Mouse (Mus musculus) hindbrain, embryonic 15.5 days (tissue): ENCODE results near the gene 4930519G04Rik. TPM values are rescaled to one million over a fixed set of nuclear protein-coding genes. Genes with fewer than 3 reads are reported as not detected.
"Not testable (repeated sequence)": the region's sequence is repeated elsewhere in the genome, so short reads cannot be mapped to it uniquely, and the experiment has no call there.

Source experiments
- ATAC-seq: fragments of 200-750 bp; cut with Nextera tagmentation; 2 replicates; pipeline ENCODE4 v1.8.0; 2017; ENCODE audit warnings: low read depth, moderate number of reproducible peaks, moderate TSS enrichment; ENCODE audit not compliant: low FRiP score
- H3K27ac ChIP-seq: fragments of 300-500 bp; sonication (generic); replicated peaks from 2 replicates; pipeline ENCODE4 v1.5.1; 2015; ENCODE audit warnings: mild to moderate bottlenecking, inconsistent platforms
- H3K27me3 ChIP-seq: fragments of 300-500 bp; sonication (generic); 2 replicates; pipeline ENCODE4 v1.6.1; 2015; ENCODE audit warnings: control low read depth, inconsistent platforms
- H3K36me3 ChIP-seq: fragments of 300-500 bp; sonication (generic); 2 replicates; pipeline ENCODE4 v1.6.1; 2015; ENCODE audit warnings: control low read depth, inconsistent platforms
- H3K4me1 ChIP-seq: fragments of 300-500 bp; sonication (generic); replicated peaks from 2 replicates; pipeline ENCODE4 v1.6.1; 2015; ENCODE audit warnings: control low read depth, inconsistent platforms
- H3K4me2 ChIP-seq: fragments of 300-500 bp; sonication (generic); 2 replicates; pipeline ENCODE4 v1.6.1; 2015; ENCODE audit warnings: moderate library complexity, mild to moderate bottlenecking, inconsistent platforms
- H3K4me3 ChIP-seq: fragments of 300-500 bp; sonication (generic); 2 replicates; pipeline ENCODE4 v1.5.1; 2015; ENCODE audit warnings: mild to moderate bottlenecking, inconsistent platforms
- H3K9ac ChIP-seq: fragments of 300-500 bp; sonication (generic); 2 replicates; pipeline ENCODE4 v1.6.1; 2015; ENCODE audit warnings: inconsistent platforms
- H3K9me3 ChIP-seq: fragments of 300-500 bp; sonication (generic); 2 replicates; pipeline ENCODE4 v1.6.1; 2016; ENCODE audit warnings: control low read depth, inconsistent platforms
- WGBS: fragments of 180-500 bp; shearing (Covaris S2); methylation state at CpG from one replicate; pipeline ENCODE4 v1.1.7; 2015; 5-methylcytosine and 5-hydroxymethylcytosine counted together
- polyA plus RNA-seq: library from polyadenylated mRNA; unstranded; fragments of >200 nt; fragmentation: Nextera tagmentation; extraction: Ambion mirVana; gene quantifications from 2 replicates; pipeline ENCODE4 v1.2.1, GENCODE M21; 2015

4930519G04Rik gene
- polyA plus RNA-seq: not detected in 2 replicates

- not testable (repeated sequence) for H3K4me2 ChIP-seq, H3K27me3 ChIP-seq, ATAC-seq, H3K9ac ChIP-seq, H3K36me3 ChIP-seq, H3K4me3 ChIP-seq, H3K9me3 ChIP-seq, H3K4me1 ChIP-seq, H3K27ac ChIP-seq
- 90% methylated on average over 3 of the region's 5 CpGs for WGBS
Measured at GRCm38 (mm10) chr5:114853364-114853763, at the start of gene 4930519G04Rik. 4930519G04Rik (plus strand) TSS chr5:114853664.

DNA sequence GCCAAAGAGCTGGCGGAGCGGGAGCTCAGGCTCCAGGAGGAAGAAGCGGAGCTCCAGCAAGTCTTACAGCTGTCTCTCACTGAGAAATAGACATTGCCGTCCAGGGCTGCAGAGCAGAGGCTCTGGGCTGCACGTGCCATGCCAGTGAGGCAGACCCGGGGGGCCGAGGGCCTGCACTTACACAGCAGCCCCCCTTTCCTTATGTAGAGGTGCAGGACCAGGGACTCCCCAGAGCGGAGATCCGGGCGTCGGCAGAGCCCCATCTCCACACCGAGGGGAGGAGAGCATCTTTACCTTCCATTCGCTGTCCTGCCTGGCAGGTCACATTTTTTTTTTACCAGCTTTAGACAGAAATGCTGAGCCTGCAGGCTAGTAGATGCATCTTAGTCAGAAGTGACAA is 49.1 kb upstream of the 4930519G04Rik start:
- Histone ChIP-seq H3K27me3 (no peaks in the 10 kb centered on the region), H3K36me3 (peaks cover 70% of the 10 kb centered on the region), H3K4me3 (no peak overlapping the region), H3K9ac (no peak overlapping the region), H3K4me2 (no peak overlapping the region), H3K9me3 (no peaks in the 10 kb centered on the region), H3K4me1 (peaks cover 9% of the 10 kb centered on the region; the same call in 1 of the 2 replicates), H3K27ac (peak overlapping the region; percentile 25; the same call in 1 of the 2 replicates)
- 78% methylated on average over 13 of the region's 13 CpGs for WGBS
- no peak for ATAC-seq

DNA sequence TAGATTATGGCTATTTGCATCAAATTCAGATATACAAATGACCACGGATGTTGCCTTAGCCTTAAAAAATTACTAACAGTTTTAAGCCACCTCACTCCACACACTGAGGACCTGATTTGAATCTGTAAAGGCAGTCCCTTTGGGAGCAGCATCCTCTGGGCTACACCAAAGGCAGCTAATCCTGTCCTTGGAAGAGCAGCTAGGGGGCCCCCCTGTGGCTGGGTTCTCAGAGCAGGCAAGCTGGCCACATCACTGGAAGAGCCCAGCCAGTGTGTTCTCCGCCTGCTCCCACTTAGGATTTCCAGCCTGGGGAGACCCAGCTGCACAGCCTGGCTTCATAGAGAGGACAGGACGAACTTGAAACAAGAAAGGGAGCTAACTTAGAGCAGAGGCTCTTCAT is 48.5 kb upstream of the 4930519G04Rik start:
- no peak overlapping the region for H3K4me2 ChIP-seq
- ATAC-seq: no peak
- H3K36me3 ChIP-seq: peaks cover 69% of the 10 kb centered on the region
- H3K9ac ChIP-seq: no peak overlapping the region
- no peak overlapping the region for H3K4me3 ChIP-seq
- WGBS: 35% methylated on average over 3 of the region's 3 CpGs
- peaks cover 15% of the 10 kb centered on the region; the same call in 1 of the 2 replicates for H3K4me1 ChIP-seq
- no peak overlapping the region for H3K27ac ChIP-seq
- H3K9me3 ChIP-seq: no peaks in the 10 kb centered on the region
- H3K27me3 ChIP-seq: no peaks in the 10 kb centered on the region

DNA sequence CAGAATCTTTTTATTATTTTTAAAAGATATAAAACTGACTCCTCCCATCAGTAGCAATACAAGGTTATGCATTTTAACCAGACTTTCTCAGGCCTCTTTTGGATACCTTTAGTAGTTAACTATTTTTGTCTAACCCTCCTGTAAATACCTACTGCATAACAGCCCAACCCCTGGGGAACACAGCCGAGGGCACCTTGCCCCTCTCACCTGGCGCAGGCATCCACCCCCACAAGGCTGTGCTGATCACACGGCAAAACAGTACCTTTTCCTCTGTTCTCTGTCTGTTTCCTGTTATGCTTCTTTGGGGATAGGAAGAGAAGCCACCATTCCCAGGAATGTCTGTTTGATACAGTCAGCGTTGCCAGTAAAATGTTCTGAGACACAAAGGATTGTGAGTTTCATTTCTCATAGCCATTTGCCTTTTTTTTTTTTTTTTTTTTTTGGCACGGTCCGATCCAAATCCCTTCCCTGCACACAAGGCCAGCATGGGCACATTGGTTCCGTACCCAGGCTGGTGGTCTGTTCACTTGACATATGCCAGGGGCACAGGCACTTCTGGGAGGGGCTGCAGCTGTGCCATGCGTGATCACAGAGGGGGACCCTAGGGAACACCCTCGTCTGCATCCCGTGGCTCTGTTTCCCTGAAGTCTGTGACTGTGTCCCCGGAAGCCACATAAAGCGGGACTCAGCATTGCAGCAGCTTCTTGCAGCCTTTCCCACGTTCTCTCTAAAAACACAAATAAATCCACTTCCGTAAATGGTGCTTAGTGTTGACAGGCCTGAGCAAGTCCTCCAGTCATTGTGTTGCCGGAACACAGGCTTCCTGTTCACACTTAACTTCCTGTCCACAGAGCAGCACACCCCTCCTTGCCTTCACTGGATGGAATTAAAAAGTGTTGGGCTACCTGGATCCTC is 47.8 kb upstream of the 4930519G04Rik start:
- Histone ChIP-seq H3K27me3 (no peaks in the 10 kb centered on the region), H3K4me2 (peak overlapping the region; percentile 20; the same call in 1 of the 2 replicates), H3K9ac (no peak overlapping the region), H3K4me3 (no peak overlapping the region), H3K4me1 (peaks cover 18% of the 10 kb centered on the region; the same call in 1 of the 2 replicates), H3K27ac (peak overlapping the region; percentile 45; the same call in 1 of the 2 replicates), H3K36me3 (peaks cover 64% of the 10 kb centered on the region), H3K9me3 (no peaks in the 10 kb centered on the region)
- no peak for ATAC-seq
- 64% methylated on average over 15 of the region's 15 CpGs for WGBS

DNA sequence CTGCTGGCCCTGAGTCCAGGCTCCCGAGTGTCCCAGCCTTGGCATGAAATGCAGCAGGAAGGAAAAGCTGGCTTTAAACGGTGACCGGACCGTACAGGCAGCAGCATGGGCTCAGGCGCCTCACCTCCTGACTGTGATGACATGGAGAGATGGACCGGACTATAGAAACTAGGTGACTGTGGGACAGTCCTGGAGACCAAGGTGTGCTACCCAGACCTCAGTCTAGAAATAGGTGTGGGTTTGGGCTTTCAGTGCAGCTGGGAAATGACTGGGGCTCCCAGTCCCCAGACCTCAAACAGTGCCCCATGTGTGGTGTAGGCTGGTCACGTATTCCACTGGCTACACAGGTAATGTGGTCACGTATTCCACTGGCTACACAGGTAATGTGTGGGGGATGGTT is 46.8 kb upstream of the 4930519G04Rik start:
- Histone ChIP-seq H3K9me3 (no peaks in the 10 kb centered on the region), H3K27ac (peak overlapping the region; percentile 45; the same call in 1 of the 2 replicates), H3K4me3 (no peak overlapping the region), H3K27me3 (no peaks in the 10 kb centered on the region), H3K4me1 (peaks cover 28% of the 10 kb centered on the region), H3K9ac (no peak overlapping the region), H3K36me3 (peaks cover 54% of the 10 kb centered on the region), H3K4me2 (no peak overlapping the region)
- 89% methylated on average over 8 of the region's 8 CpGs for WGBS
- no peak for ATAC-seq

DNA sequence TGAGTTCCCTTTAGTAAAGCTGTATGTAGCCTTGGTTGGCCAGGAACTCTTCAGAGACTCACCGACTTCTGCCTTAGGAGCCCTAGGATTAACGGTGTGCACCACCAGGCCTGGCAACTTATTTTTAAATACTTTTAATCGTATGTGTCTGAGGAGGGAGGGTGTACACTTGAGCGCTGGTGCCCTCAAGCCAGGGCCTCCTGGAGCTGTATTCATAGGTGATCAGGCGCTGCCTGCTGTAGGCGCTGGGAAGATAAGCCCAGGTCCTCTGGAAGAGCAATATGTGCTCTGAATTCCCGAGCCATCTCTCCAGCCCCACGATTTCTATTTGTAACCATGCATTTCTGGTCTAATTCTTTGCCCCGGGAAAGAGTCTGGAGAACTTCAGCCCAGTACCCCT is 46.4 kb upstream of the 4930519G04Rik start:
- Histone ChIP-seq H3K9ac (no peak overlapping the region), H3K9me3 (no peaks in the 10 kb centered on the region), H3K4me3 (no peak overlapping the region), H3K4me1 (peaks cover 32% of the 10 kb centered on the region), H3K27ac (0 out of 2 replicates have a peak overlapping the region, but pooled peaks have one; percentile 45), H3K27me3 (no peaks in the 10 kb centered on the region), H3K36me3 (peaks cover 50% of the 10 kb centered on the region), H3K4me2 (no peak overlapping the region)
- 35% methylated on average over 9 of the region's 9 CpGs for WGBS
- no peak for ATAC-seq

GRCm38 (mm10) chr5:114807468-114807867 is 46.0 kb upstream of the 4930519G04Rik start:
- ATAC-seq: no peak
- WGBS: 26% methylated on average over 8 of the region's 8 CpGs

GRCm38 (mm10) chr5:114807893-114808292 is 45.6 kb upstream of the 4930519G04Rik start:
- Histone ChIP-seq H3K4me2 (no peak overlapping the region), H3K4me3 (no peak overlapping the region), H3K36me3 (peaks cover 42% of the 10 kb centered on the region), H3K9ac (no peak overlapping the region), H3K27ac (no peak overlapping the region; the same call in 1 of the 2 replicates), H3K9me3 (no peaks in the 10 kb centered on the region), H3K27me3 (no peaks in the 10 kb centered on the region), H3K4me1 (peaks cover 40% of the 10 kb centered on the region)
- WGBS: 73% methylated on average over 6 of the region's 6 CpGs
- ATAC-seq: no peak

More at GRCm38 (mm10) chr5:114807468-114807867, 46.0 kb upstream of the 4930519G04Rik start:
- H3K4me1 ChIP-seq: peaks cover 36% of the 10 kb centered on the region
- peaks cover 47% of the 10 kb centered on the region for H3K36me3 ChIP-seq
- no peak overlapping the region for H3K4me2 ChIP-seq
- no peaks in the 10 kb centered on the region for H3K27me3 ChIP-seq
- H3K4me3 ChIP-seq: no peak overlapping the region
- H3K27ac ChIP-seq: peak overlapping the region; percentile 45; the same call in 1 of the 2 replicates
- no peaks in the 10 kb centered on the region for H3K9me3 ChIP-seq
- H3K9ac ChIP-seq: no peak overlapping the region

DNA sequence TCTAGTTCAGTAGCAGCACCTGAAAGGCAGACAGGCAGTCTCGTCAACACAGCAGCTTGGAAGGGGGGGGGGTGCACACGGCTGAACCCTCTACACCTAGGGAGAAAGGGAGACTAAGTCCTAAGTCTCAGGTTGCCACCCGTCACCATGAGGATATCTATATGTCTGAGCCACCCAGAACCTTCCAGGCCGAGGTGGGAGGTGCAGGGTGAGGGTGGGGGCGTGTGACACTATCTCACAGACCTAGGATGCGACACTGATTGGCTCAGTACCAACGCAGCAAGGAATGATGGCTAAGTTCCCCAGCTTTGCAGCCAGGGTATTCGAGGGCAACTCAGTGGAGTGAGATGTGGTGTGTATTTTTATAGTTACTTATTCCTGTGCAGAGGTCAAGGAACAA is 45.1 kb upstream of the 4930519G04Rik start:
- H3K27me3 ChIP-seq: no peaks in the 10 kb centered on the region
- H3K4me2 ChIP-seq: no peak overlapping the region
- H3K36me3 ChIP-seq: peaks cover 37% of the 10 kb centered on the region
- H3K9me3 ChIP-seq: no peaks in the 10 kb centered on the region
- H3K27ac ChIP-seq: no peak overlapping the region
- H3K9ac ChIP-seq: no peak overlapping the region
- H3K4me1 ChIP-seq: peaks cover 41% of the 10 kb centered on the region
- 88% methylated on average over 8 of the region's 8 CpGs for WGBS
- H3K4me3 ChIP-seq: no peak overlapping the region
- ATAC-seq: no peak

DNA sequence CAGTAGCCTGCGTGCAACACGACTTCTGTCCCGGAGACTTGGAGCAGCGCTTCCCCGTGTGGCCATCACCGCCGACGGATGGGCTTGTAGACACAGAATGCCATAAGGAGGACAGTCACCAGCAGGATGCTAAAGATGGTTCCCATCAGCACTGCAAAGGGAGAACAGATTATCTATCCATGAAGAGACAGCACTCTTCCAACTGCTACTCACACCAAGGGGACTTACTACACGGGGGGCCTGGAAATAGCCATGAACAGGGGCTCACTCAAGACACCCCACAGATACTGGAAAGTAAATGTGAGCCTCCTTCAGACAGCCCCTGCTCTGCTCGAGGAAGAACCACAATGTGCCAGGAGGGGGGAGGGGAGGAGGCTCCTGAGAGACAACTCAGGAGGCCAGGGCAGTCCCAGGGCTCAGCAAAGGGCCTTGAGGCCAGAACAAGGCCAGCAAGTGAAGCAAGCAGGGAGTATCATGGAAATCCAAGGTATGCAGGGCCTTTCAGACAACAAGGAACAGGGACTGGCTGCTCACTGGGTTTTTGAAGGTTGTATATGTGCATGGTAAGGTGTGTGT is 44.2 kb upstream of the 4930519G04Rik start:
- H3K27me3 ChIP-seq: no peaks in the 10 kb centered on the region
- peaks cover 41% of the 10 kb centered on the region for H3K4me1 ChIP-seq
- no peak overlapping the region for H3K4me2 ChIP-seq
- no peaks in the 10 kb centered on the region for H3K9me3 ChIP-seq
- no peak overlapping the region for H3K9ac ChIP-seq
- no peak overlapping the region for H3K27ac ChIP-seq
- WGBS: 73% methylated on average over 10 of the region's 10 CpGs
- H3K4me3 ChIP-seq: no peak overlapping the region
- no peak for ATAC-seq
- peaks cover 29% of the 10 kb centered on the region for H3K36me3 ChIP-seq

GRCm38 (mm10) chr5:114809826-114810225 is 43.6 kb upstream of the 4930519G04Rik start:
- Histone ChIP-seq H3K9me3 (no peaks in the 10 kb centered on the region), H3K27me3 (no peaks in the 10 kb centered on the region), H3K36me3 (peaks cover 23% of the 10 kb centered on the region), H3K9ac (no peak overlapping the region), H3K4me3 (no peak overlapping the region), H3K4me2 (no peak overlapping the region), H3K4me1 (peaks cover 41% of the 10 kb centered on the region), H3K27ac (no peak overlapping the region)
- no peak for ATAC-seq
- WGBS: 90% methylated on average over 5 of the region's 5 CpGs
